Mouse (Mus musculus) activated CD4-positive, CD25-positive, alpha-beta regulatory T cell (primary cell): ENCODE measurements around the gene Sdc3. TPM values are rescaled to one million over a fixed set of nuclear protein-coding genes. Genes with fewer than 3 reads are reported as not detected.

Experiments used
- polyA plus RNA-seq, 2 experiments: library from polyadenylated mRNA; unstranded; fragments of 100-300 nt; shearing (Covaris generic); gene quantifications; one replicate each; pipeline ENCODE4 v1.2.1; 2017

Sdc3 gene
- 10 to 100 TPM in 1 of 2 experiments, 1 to 10 TPM in 1; 6.0 to 12.8 TPM for polyA plus RNA-seq

DNA sequence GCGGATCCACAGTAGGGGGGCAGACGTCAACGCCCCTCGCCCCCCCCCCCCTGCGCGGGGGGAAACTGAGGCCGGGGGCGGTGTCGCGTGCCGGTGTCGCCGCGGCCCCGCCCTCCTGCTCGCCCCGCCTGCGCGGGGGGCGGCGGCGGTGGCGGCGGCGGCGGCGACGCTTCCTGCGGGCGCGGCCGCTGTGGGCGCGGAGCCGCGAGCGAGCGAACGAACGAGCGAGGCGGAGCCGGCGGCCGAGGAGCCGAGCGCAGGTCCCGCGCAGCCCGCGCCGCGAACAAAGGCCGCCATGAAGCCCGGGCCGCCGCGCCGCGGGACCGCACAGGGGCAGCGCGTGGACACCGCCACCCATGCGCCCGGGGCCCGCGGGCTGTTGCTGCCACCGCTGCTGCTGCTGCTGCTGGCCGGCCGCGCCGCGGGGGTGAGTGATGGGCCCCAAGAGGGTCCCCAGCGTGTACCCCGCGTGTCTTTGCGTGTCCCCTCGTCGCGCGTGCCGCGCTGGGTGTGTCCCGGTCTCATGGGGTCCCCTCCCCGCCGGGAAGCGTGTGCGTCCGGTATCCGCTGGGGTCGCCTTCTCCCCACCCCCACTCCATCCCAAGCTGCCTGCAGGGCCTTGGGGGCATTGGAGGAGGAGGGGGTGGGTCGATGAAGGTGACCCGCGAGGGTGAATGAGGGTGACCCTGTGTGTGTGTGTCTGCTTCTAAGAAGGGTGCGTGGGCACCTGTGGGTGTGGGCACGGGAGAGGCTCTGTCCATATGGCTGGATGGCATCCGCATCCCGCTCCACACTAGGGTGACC is at the start of gene Sdc3:
TSS of gene Sdc3 (plus strand) at position 162 of the 804 bp plus-strand sequence.

Other genes with a start within 250 kb of the Sdc3 start
- not detected for gene Nkain1, start 218.4 kb upstream of the Sdc3 start, polyA plus RNA-seq
- gene Pum1, start 129.2 kb upstream of the Sdc3 start, polyA plus RNA-seq: 10 to 100 TPM; 63.1 to 65.7 TPM
- 1,000 to 10,000 TPM; 1,557 to 2,125 TPM for gene Laptm5, start 120.6 kb downstream of the Sdc3 start, polyA plus RNA-seq
- under 1 TPM in 1 of 2 experiments, not detected in 1; 0.37 TPM for gene Matn1, start 151.8 kb downstream of the Sdc3 start, polyA plus RNA-seq